Mouse (Mus musculus) limb, embryonic 10.5 days (tissue): Measurements from ENCODE around the gene Larp4. TPM values are rescaled to one million over a fixed set of nuclear protein-coding genes. Genes with fewer than 3 reads are reported as not detected.

Experiments used
- DNase-seq: peaks from one replicate; pipeline ENCODE4 v3.0.0-alpha.2; 2017; ENCODE audit warnings: low spot score
- H3K27ac ChIP-seq: fragments of 300-500 bp; sonication (generic); 2 replicates; pipeline ENCODE4 v1.5.1; 2016; ENCODE audit warnings: mild to moderate bottlenecking
- H3K27me3 ChIP-seq: fragments of 300-500 bp; sonication (generic); 2 replicates; pipeline ENCODE4 v1.6.1; 2016; ENCODE audit warnings: low read depth, mild to moderate bottlenecking; ENCODE audit not compliant: poor library complexity, severe bottlenecking
- H3K36me3 ChIP-seq: fragments of 300-500 bp; sonication (generic); 2 replicates; pipeline ENCODE4 v1.6.1; 2016; ENCODE audit warnings: mild to moderate bottlenecking, moderate library complexity
- H3K4me1 ChIP-seq: fragments of 300-500 bp; sonication (generic); 2 replicates; pipeline ENCODE4 v1.6.1; 2016
- H3K4me3 ChIP-seq: fragments of 300-500 bp; sonication (generic); 2 replicates; pipeline ENCODE4 v1.5.1; 2016; ENCODE audit warnings: mild to moderate bottlenecking, moderate library complexity
- H3K9me3 ChIP-seq: fragments of 300-500 bp; sonication (generic); replicated peaks from 2 replicates; pipeline ENCODE4 v1.6.1; 2016; ENCODE audit warnings: mild to moderate bottlenecking
- WGBS: fragments of 180-500 bp; shearing (Covaris S2); methylation state at CpG from one replicate; pipeline ENCODE4 v1.1.7; 2016; 5-methylcytosine and 5-hydroxymethylcytosine counted together
- polyA plus RNA-seq: library from polyadenylated mRNA; unstranded; fragments of >200 nt; fragmentation: Nextera tagmentation; extraction: Ambion mirVana; gene quantifications from 2 replicates; pipeline ENCODE4 v1.2.1, GENCODE M21; 2016

Larp4 gene
- polyA plus RNA-seq, 1 experiment from 2014 or later, result 37.1 TPM

DNA sequence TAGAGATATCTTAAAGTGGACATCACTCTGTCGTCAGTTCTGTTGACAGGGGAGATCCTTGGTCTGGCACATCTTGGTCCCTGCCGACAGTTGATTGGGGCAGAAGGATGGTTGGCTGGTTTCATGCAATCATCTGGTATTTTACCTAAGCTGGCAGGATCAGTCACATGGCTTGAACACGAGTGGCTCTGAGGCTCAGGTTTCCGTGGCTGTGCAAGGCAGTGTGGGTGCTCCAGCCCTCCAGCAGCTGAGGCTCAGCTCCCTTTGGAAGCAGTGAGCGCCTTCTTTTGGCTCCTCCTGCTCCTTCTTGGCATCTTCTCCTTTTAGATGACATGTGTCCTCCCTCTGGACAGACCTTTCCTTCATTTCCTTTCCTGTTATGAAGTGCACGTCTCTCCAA is 75.7 kb downstream of the Larp4 start:
- 70% methylated on average over 6 of the region's 6 CpGs for WGBS
- H3K9me3 ChIP-seq, result no peaks in the 10 kb centered on the region
- H3K36me3 ChIP-seq, result peaks cover 41% of the 10 kb centered on the region
- no peak overlapping the region for H3K4me3 ChIP-seq
- no peak overlapping the region for H3K27ac ChIP-seq
- H3K27me3 ChIP-seq, result no peaks in the 10 kb centered on the region
- no peak for DNase-seq
- H3K4me1 ChIP-seq, result peaks cover 28% of the 10 kb centered on the region

- H3K9me3 ChIP-seq, result no peaks in the 10 kb centered on the region
- peaks cover 11% of the 10 kb centered on the region for H3K4me1 ChIP-seq
- H3K4me3 ChIP-seq, result no peak overlapping the region
- H3K27ac ChIP-seq, result no peak overlapping the region
- no peak for DNase-seq
- no peaks in the 10 kb centered on the region for H3K27me3 ChIP-seq
- H3K36me3 ChIP-seq, result peaks cover 41% of the 10 kb centered on the region
- WGBS, result 89% methylated on average over 7 of the region's 7 CpGs
Measured at GRCm38 (mm10) chr15:100049496-100050087, 79.7 kb downstream of the Larp4 start.

- no peaks in the 10 kb centered on the region for H3K27me3 ChIP-seq
- H3K9me3 ChIP-seq, result no peaks in the 10 kb centered on the region
- no peak overlapping the region for H3K27ac ChIP-seq
- peaks cover 51% of the 10 kb centered on the region for H3K36me3 ChIP-seq
- WGBS, result 85% methylated on average over 7 of the region's 7 CpGs
- peaks cover 2% of the 10 kb centered on the region; the same call in 1 of the 2 replicates for H3K4me1 ChIP-seq
- no peak overlapping the region for H3K4me3 ChIP-seq
- no peak for DNase-seq
Measured at GRCm38 (mm10) chr15:100050940-100051339, 81.1 kb downstream of the Larp4 start.

DNA sequence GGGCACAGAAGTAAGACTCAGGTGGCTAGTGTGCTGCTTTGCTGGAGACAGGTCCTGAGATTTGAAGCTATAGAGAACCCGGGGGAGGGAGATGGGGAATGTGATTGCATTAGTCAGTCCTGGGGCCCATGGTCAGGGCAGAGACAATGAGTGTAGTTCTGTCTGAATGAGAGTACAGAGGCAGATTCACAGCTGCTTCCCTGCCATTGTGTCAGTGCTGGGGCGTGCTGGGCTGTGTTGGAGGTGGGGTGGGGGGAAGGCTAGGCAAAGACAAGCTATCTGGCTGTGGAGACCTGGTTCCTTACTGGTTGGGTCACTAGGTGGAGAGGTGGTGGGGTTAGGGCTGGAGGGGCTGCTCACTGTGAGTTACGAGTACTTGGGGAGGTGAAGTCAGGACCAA is 82.9 kb downstream of the Larp4 start:
- peaks cover 42% of the 10 kb centered on the region for H3K36me3 ChIP-seq
- H3K4me1 ChIP-seq, result no peaks in the 10 kb centered on the region
- no peaks in the 10 kb centered on the region for H3K9me3 ChIP-seq
- WGBS, result 82% methylated on average over 3 of the region's 3 CpGs
- H3K27ac ChIP-seq, result no peak overlapping the region
- H3K27me3 ChIP-seq, result no peaks in the 10 kb centered on the region
- no peak overlapping the region for H3K4me3 ChIP-seq
- DNase-seq, result no peak

DNA sequence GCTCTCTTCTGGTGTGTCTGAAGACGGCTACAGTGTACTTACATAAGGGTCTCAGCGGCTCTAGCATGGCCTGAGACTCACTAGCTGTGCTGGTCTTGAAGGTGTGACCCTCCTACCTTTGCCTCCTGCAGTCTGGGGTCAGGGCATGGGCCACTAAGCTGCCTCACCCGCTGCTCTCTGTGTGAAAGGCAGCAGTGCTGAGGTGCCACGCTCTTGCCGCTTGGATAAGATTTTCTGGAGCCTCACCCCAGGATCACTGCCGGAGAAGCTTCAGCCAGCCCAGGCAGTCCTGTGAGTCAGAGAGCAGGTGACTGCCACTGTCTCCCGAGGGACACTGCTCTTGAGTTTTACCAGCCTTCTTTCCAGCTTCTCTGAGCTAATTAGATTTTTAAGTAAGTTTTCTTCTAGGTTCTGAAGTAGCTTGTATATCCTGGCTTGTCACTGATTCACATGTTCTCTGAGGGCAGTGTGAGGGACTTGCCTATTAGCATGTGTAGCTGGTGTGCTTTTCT is 86.6 kb downstream of the Larp4 start:
- Histone ChIP-seq H3K4me3 (no peak overlapping the region), H3K27me3 (no peaks in the 10 kb centered on the region), H3K27ac (no peak overlapping the region), H3K9me3 (no peaks in the 10 kb centered on the region), H3K4me1 (0 out of 2 replicates have a peak, but pooled peaks cover 4% of the 10 kb centered on the region), H3K36me3 (peaks cover 28% of the 10 kb centered on the region)
- DNase-seq, result no peak
- 89% methylated on average over 7 of the region's 7 CpGs for WGBS

- 0 out of 2 replicates have a peak, but pooled peaks cover 7% of the 10 kb centered on the region for H3K4me1 ChIP-seq
- H3K27ac ChIP-seq, result no peak overlapping the region
- no peaks in the 10 kb centered on the region for H3K9me3 ChIP-seq
- H3K36me3 ChIP-seq, result peaks cover 25% of the 10 kb centered on the region
- H3K4me3 ChIP-seq, result no peak overlapping the region
- no peaks in the 10 kb centered on the region for H3K27me3 ChIP-seq
- no peak for DNase-seq
- 91% methylated on average over 3 of the region's 3 CpGs for WGBS
Measured at GRCm38 (mm10) chr15:100057698-100058097, 87.8 kb downstream of the Larp4 start.

DNA sequence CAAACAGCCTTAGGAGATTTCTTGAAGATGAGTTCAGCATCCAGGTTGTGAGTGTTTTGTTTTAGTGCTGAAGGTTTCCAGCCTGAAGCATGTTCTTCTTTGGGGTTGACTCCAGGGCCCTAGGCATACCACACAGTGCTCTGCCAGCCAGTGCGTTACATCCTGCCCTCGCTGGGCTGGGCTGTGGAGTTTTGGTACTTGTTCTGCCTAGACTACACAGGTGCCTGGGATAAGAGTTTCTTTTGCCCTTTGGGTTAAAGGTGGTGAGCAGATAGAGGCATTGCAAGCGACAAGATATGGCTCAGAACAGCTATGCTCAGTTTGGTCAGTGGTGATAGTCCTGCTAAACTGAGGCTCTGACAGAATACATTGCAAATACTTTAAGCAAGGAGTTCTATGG is 88.3 kb downstream of the Larp4 start:
- H3K4me1 ChIP-seq, result 0 out of 2 replicates have a peak, but pooled peaks cover 7% of the 10 kb centered on the region
- peaks cover 24% of the 10 kb centered on the region for H3K36me3 ChIP-seq
- 90% methylated on average over 3 of the region's 3 CpGs for WGBS
- no peak for DNase-seq
- no peak overlapping the region for H3K27ac ChIP-seq
- no peaks in the 10 kb centered on the region for H3K27me3 ChIP-seq
- H3K9me3 ChIP-seq, result no peaks in the 10 kb centered on the region
- H3K4me3 ChIP-seq, result no peak overlapping the region

DNA sequence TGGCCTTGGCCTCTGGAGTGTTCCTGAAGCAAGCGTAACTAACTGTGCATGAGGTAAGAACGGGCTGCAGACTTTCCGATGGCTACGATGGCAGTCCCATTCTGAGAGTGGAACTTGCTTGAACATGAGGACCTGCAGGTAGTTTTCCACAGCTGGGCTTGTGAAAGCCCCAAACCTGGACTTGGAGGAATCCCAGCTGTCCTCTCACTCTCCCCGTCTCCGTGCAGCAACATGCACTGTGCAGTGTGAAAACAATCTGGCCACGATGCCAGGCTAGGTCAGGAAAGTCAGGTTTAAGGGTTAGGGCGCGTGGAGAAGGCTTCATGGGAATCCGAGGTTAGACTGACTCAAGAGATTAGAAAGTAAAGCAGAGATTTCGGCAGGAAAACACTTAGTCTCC is 89.0 kb downstream of the Larp4 start:
- H3K9me3 ChIP-seq, result no peaks in the 10 kb centered on the region
- no peaks in the 10 kb centered on the region for H3K27me3 ChIP-seq
- no peak overlapping the region for H3K27ac ChIP-seq
- 87% methylated on average over 11 of the region's 11 CpGs for WGBS
- H3K4me1 ChIP-seq, result 0 out of 2 replicates have a peak, but pooled peaks cover 7% of the 10 kb centered on the region
- peaks cover 21% of the 10 kb centered on the region for H3K36me3 ChIP-seq
- no peak for DNase-seq
- no peak overlapping the region for H3K4me3 ChIP-seq

DNA sequence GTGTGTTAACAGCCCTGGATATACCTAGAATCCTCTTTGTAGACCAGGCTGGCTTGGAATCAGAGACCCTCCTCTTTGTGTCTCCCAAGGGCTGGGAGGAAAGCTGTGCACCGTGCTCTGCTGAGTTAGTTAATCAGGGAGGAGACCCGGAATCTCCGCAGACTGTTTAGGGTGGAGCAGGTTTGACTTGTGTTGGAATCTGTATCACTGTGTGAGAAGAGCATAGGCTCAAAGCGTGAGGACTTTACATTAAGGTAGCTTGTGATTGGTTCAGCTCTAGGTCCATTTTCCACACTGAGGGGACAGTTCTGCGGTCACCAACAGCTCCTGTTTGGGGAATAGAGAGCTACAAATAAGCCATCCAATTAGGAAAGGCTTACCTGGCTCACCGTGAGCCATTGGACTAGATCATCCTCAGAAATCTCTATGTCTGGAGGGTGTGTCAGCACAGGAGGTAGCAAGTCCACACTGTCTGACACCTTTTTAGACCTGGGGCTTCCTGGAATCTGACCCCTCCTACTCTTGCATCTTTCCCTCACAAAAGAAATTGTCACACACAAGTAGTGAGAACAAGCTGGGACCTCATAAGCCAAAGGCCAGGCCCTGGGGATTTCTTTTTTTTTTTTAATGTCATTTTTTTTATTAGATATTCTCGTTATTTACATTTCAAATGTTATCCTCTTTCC is 89.9 kb downstream of the Larp4 start:
- H3K27me3 ChIP-seq, result no peaks in the 10 kb centered on the region
- 88% methylated on average over 7 of the region's 7 CpGs for WGBS
- peaks cover 26% of the 10 kb centered on the region for H3K36me3 ChIP-seq
- no peak overlapping the region for H3K4me3 ChIP-seq
- 0 out of 2 replicates have a peak, but pooled peaks cover 7% of the 10 kb centered on the region for H3K4me1 ChIP-seq
- no peak overlapping the region for H3K27ac ChIP-seq
- no peaks in the 10 kb centered on the region for H3K9me3 ChIP-seq
- DNase-seq, result no peak

GRCm38 (mm10) chr15:100060513-100061140 is 90.8 kb downstream of the Larp4 start:
- Histone ChIP-seq H3K36me3 (peaks cover 19% of the 10 kb centered on the region), H3K9me3 (no peaks in the 10 kb centered on the region), H3K4me3 (no peak overlapping the region), H3K27ac (no peak overlapping the region), H3K4me1 (0 out of 2 replicates have a peak, but pooled peaks cover 7% of the 10 kb centered on the region), H3K27me3 (no peaks in the 10 kb centered on the region)
- no peak for DNase-seq
- whole genome bisulfite sequencing, result 86% methylated on average over 4 of the region's 4 CpGs

DNA sequence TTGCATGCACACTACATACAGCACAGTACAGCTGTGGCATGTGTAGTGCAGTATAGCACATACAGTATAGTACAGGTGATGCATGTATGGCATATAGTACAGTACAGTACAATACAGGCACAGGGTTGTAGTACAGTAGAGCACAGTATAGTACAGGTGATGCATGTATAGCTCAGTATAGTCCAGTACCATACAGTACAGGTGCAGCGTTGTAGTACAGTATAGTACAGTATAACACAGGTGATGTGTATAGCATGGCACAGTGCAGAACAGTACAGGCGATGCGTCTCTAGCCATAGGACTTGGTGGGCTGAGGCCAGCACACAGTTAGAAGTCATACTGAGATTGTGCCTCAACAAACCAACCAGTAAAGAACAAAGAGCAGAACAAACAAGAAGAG is 91.5 kb downstream of the Larp4 start:
- H3K4me1 ChIP-seq, result 0 out of 2 replicates have a peak, but pooled peaks cover 7% of the 10 kb centered on the region
- WGBS, result 91% methylated on average over 3 of the region's 3 CpGs
- H3K27me3 ChIP-seq, result no peaks in the 10 kb centered on the region
- no peak overlapping the region for H3K27ac ChIP-seq
- H3K9me3 ChIP-seq, result no peaks in the 10 kb centered on the region
- H3K4me3 ChIP-seq, result no peak overlapping the region
- H3K36me3 ChIP-seq, result peaks cover 15% of the 10 kb centered on the region
- no peak for DNase-seq

DNA sequence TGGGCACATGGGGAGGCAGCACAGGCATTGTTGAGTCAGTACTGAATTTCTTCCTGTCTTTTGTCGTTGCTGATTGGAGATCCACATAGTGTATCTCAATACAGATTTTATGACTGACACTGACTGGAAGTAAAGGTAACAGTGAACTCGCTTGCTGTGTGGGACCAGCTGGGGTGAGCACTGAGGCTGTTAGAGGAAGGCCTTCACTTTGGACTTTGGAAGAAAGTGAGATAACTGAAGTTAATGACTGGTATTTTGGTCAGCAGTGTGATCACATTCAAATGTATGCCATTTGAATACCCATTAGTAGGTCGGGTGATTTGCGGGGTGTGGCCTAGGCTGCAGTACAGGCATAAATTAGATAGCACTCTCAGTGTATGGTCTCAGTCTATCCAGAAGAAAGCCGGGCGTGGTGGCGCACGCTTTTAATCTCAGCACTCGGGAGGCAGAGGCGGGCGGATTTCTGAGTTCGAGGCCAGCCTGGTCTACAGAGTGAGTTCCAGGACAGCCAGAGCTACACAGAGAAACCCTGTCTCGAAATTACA is 93.4 kb downstream of the Larp4 start:
- Histone ChIP-seq H3K27ac (no peak overlapping the region), H3K4me3 (no peak overlapping the region), H3K9me3 (no peaks in the 10 kb centered on the region), H3K27me3 (no peaks in the 10 kb centered on the region), H3K4me1 (peaks cover 9% of the 10 kb centered on the region; the same call in 1 of the 2 replicates), H3K36me3 (peaks cover 11% of the 10 kb centered on the region)
- WGBS, result 94% methylated on average over 13 of the region's 13 CpGs
- DNase-seq, result no peak
